Mouse (Mus musculus) brain, adult 2 months (tissue): Measurements from ENCODE around the gene Acot3.
"Not testable (repeated sequence)": the region's sequence is repeated elsewhere in the genome, so short reads cannot be mapped to it uniquely, and the experiment has no call there.

Source experiments
- DNase-seq: peaks from one replicate; pipeline ENCODE4 v3.0.0; 2011; ENCODE audit warnings: low read depth, low spot score

Gene Acot3

DNA sequence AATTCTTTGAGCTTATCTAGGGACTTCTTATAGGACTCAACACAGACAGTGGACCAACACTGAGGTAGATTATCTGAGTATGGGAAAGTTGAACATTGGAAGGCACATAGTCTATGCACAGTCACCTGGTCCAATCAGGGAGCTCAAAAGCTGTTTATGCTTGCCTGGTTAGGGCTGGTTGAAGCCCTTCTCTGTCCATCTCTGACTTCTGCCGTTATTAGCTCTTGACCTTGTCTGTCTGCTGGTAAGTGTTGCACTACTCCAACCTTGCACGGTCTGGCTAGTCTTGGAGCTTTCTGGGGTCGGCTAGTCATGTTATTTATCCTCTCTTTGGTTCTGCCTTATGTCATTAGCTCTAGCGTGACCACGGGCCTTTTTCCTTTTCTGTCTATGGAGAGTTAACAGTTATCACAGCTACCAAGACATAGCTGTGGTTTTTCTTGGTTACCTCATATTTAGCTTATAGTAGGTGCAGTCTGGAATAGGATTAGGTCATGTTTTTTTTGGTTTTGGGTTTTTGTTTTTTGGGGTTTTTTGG lies at the start of gene Acot3:
Gene Acot3, plus strand, starts transcription at position 208 of the 538 bp plus-strand sequence.
- no peak for DNase-seq

DNA sequence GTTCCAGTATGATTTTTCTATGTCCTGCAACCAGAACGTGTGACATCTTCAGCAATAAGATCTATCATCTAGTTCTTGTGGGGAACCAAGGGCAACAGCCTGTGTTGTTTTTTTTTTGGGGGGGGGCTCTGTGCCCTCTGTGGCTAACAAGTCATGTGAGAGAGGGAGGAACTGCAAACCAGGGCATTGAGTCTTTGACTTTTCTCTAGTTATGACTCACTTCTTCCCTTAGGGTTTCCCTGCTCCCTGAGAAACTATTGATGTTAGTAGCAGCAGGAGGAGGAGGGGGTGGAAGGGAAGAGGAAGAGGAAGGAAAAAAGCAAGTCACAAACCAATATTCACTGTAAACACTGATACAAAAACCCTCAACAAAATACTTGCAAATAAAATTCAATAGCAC lies 48.1 kb upstream of the Acot3 start:
- no peak for DNase-seq

DNA sequence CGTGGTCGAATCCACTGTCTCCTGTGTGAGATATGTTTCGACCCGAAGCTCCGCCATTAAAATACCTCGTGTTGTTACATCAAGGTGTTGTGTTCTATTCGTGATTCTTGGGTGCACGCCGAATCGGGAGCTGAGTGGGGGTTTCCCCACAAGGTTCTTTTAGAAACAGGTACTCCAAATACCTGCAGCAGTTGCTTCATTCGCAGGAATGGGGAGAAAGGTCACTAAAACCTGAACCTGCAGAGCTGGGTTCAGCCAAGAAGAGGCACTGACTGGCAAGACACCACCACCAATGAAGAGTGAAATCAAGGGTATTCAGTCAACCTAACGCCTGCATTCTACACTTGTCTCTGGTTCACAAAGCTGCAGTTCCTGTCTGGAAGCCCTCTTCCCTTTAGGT lies 43.7 kb upstream of the Acot3 start:
- no peak for DNase-seq

DNA sequence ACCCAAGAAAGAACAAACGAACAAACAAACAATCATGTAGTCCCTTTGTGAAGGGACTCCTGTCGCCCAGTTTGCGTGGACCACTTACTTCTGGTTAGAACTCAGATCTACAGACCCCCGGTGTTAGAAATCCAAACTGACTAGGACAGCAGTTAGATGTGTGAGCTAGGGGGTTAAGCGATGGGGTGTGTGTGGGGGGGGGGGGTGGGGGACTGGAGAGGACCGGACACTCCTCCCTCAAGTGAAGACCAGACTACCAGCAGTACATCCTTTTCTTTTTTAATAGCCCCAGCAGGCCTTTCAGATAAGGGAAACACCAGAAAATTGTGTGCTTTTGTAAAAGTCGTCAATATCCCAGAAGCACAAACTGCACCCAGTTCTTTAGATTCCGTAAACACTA lies 43.2 kb upstream of the Acot3 start:
- no peak for DNase-seq

DNA sequence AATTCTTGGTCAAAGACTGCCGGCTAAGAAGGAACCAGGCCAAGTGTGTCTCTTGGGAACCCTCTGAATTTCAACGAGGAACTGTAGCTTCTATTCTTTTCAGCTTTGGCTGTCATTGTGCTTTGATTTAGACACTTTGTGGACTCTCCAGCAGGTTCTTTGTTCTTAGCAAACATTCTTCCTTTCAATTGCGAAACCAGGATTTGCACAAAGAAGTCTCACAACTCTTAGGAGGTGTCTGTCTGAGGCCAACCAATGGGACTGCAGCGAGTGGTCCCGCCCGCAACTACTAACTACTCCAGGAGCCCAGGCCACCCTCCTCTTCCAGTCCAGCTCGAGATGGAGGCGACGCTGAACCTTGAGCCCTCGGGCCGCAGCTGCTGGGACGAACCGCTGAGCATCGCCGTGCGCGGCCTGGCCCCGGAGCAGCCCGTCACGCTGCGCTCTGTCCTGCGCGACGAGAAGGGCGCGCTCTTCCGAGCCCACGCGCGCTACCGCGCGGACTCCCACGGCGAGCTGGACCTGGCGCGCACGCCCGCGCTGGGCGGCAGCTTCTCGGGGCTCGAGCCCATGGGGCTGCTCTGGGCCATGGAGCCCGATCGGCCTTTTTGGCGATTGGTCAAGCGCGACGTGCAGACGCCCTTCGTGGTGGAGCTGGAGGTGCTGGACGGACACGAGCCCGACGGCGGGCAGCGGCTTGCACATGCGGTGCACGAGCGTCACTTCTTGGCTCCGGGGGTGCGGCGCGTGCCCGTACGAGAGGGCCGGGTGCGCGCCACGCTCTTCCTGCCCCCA lies 42.6 kb upstream of the Acot3 start, which contains the start of gene Acot1:
Gene Acot1, plus strand, starts transcription at position 320 of the 795 bp plus-strand sequence.
- DNase-seq, result peak; percentile 79

DNA sequence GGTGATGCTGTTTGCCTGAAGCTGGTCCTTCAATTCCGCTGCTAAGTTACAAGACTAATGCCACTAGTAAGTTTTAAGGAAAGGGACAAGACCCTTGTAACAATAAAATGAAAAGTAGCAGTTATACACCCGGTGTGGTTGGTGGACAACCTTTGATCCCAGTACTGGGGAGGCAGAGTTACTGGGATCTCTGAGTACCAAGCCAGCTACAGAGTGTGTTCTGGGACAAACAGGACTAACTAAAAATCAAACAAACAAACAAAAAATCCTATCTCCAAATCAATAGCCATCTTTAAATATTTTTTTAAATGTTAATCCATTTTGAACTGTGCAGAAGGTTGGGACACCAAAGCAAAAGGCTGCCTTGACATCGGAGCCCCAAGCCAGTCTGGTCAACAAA lies 41.7 kb upstream of the Acot3 start:
- no peak for DNase-seq

DNA sequence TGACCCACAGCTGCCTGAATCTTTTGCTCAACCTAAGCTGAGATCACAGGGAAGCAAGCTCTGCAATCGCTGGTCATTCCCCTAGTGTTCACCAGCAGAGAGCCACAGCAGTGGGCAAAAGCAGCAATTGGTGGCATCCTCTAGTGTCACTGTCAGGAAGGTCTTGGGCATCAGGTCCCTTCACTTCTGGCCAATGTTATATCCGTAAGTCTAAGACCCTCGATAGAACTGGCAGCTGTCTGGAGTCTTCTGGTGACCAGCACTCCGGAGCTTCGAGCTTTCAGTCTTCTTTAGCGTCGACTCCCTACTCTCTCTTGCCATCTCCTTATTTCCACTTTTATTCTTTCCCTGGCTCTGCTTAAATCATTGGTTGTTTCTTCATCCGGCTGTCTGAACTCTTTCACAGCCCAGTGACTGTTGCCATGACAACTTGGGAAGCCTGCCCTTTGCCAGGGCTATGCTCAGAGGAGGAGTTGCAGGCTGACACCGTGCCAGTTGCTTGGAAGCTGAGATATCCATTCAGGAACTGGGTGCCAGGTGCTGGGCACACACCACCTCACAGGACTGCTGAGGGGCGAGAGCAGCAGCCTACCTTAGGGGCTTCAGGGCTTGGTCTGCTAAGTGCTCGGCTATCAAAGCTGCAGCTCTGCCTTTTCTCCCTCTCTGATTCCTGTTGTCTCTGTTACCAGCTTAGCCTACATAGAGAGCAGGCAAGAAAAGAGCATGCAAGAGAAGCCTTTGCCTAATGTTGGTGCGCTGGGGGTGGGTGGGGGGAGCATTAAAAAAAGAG lies 40.5 kb upstream of the Acot3 start:
- DNase-seq, result peak; percentile 95

DNA sequence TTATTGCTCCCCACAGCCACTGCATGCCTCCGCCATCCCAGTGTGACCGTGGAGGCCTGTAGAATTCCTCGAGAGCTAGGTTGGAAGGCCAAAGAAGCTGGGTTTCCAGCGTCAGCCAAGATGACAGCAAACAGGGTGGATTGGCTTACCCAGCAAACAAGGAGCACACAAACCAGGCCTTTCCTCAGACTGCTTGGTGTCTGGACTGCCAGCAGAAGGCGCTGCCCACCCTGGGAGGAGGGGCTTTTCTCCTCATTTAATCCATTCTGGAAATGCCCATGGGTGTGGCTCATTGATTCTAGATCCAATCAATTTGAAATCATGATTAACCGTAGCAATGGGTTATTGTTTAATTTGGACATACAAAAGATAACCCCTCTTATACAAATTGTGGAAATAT lies 38.8 kb upstream of the Acot3 start:
- DNase-seq, result no peak

DNA sequence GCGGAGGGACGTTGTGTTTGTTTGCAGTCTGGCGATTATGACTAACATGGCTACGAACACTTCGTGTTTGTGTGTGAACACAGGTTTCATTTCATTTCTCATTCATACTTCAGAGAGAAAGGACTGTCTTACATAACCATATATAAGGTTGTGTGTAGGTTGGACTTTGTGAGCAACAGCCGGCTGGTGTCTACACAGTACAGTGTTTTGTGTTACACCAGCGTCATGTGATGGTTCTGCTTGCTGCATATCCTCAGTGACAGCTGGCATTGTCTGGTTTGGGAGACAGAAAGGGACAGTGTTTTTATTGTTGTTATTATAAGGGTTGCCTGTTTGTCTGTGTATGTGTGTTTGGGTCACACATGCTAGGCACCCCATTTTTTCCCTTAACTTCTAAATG lies 38.2 kb upstream of the Acot3 start:
- peak; percentile 78 for DNase-seq

DNA sequence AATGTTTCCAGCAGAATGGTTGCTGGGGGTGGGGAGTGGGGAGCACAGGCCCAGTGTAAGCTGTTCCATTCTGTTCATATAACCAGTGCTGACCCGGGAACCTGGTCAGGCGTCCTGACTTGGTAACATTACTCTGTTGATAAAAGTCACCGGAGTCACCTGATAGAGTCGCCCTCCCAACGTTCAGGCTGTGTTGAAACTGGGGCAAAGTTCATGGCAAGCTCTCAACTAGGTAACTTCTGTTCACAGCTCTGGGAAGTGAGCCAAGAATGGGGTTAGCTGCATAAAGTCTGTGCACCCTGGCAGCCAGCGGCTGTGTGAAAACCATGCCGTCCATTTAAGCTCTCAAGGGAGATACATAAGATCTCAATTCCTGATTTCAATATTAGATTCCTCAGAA lies 31.4 kb upstream of the Acot3 start:
- not testable (repeated sequence) for DNase-seq

DNA sequence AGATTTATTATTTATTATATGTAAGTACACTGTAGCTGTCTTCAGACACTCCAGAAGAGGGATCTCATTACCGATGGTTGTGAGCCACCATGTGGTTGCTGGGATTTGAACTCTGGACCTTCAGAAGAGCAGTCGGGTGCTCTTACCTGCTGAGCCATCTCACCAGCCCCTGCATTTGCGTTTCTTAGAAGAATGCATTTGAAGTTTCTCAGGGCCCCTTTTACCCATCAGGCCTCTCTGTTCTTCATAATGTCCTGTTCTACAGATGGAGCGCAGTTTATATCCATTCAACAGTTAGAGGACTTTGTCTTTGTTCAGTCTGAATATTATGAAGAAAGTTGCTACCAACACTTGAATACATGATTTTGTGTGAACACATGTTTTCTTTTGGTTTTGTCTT lies 29.7 kb upstream of the Acot3 start:
- DNase-seq, result not testable (repeated sequence)

DNA sequence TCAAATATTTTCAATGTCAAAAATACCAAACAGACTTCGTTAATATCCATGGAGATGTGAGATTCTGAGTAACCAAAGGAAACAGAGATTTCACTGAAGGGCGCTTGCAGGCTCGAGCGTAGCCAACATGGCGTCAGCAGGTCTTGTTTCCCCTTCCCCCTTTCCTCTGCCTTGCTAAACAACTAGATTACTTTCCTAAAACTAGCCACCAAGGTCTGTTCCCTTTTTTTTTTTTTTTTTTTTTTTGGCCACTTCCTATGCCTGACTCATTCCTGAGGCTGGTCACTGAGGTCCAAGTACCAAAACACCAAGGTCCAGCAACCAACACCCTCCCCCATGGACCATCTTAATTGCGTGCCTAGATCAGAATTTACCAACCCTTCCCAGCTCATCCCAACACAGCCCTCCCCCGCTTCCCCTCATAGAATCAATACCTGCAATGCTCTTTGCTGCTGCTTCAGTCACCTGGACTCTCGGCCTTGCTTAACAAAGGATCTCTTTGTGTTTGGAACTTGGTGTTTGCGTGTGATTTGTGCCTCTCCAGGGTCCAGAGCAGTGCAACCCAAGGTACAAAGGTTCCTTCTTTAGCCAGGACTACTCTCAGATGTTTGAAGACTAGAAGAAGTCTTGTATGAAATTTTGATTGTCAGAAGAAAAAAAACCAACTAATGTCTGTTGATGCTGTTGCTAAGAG lies 28.7 kb upstream of the Acot3 start:
- DNase-seq, result no peak

DNA sequence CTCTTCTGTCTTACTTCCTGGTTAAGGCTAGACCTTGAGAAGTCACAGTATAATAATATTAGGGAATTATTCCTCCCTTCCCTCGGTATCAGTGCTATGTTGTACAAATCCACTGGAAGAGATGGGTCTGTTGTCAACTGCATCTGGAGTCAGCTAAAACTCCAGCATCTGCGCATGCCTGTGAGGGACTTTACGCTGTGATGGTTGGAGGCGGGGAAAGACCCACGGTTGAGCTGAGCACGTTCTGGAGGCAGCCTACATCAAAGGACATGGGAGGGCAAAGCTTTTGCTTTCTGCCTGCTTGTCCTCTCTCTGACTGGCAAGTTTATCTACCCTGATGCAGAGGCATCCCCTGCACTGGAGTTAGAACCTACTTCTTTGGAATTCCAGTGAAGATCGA lies 26.1 kb upstream of the Acot3 start:
- no peak for DNase-seq

DNA sequence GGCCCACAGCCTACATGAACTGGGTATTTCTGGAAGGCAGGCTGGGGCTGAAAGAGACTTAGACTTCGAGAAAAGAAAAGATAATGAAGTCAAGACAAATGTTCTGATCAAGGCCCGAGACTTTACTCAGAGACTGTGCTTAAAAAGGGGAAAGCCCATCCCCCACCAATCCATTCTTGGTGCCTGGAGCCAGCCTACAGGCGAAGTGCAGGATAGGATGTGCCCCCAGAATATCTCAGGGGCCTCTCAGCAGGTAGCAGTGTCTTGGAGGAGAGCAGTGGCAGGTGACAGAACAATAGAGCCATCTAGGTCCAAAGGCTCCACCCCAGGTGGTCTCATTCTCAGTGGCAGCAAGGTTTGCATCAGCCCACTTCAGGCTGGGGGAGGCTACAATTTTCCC lies 23.6 kb upstream of the Acot3 start:
- DNase-seq, result not testable (repeated sequence)

DNA sequence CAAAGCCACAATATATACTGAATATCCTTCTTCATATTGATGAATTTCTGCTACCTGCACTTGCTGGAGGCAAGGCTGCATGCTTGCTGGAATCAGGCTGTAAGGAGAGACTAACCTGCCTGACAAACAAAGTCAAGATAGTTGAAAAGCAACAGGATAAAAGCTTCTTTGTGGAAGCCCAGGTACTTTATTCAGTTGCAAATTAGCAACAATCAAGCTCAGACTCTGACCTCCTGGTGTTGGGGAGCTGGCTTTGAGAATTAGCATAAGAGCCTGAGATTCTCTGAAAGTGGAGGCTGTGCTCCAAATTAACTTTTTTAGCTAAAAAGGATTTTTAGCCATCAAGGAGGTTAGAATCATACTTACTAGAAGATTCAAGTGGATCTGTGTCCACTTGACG lies 22.9 kb upstream of the Acot3 start:
- not testable (repeated sequence) for DNase-seq

DNA sequence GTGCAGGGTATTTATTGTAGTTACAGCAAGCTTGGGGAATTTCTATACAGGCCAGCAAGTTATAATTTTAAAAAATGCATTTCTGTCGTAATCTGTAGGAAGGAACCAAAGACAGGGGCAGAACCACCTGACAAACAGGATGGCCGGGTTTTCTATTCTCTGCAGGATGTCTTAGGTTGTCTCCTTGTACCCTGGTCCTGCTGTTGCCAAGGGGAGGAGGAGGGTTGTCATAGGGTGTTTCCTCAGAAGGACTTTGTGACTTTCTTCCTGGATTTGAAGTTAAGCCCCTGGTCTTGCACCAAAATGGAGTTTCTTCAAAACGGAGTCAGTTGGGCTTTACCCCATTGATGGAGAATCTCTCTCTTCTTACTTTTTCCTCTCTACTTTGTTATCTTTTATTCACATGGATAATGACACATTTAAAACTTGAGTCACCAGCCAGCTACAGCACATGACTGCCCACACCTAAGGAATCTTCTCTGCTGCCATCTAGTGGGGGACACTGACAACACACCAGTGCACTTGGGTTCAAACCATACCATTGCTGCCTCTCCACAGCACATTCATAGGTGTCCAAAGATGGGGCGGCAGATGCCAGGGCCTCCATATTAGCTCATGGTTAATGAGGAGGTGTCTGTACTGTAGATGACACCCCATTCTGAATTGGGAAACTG lies 21.1 kb upstream of the Acot3 start:
- peak; percentile 93 for DNase-seq

DNA sequence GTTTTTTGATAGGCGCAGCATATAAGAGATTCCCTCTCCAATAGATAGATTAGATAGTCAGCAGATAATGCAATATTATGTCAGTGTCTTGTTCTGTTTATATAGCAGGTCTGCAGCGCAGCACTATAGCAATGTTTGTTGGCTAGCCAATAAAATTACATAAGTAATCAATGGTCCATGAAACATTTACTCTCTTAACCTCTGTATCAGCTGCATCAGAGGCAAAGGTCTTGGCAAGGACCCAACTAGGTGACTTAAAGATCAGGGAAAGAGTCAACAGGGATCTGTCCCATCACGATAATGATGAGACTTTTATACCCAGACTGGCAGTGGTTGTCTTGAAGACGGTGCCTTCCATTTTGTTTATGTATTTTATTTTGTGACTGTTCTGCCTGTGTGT lies 19.1 kb upstream of the Acot3 start:
- DNase-seq, result no peak

DNA sequence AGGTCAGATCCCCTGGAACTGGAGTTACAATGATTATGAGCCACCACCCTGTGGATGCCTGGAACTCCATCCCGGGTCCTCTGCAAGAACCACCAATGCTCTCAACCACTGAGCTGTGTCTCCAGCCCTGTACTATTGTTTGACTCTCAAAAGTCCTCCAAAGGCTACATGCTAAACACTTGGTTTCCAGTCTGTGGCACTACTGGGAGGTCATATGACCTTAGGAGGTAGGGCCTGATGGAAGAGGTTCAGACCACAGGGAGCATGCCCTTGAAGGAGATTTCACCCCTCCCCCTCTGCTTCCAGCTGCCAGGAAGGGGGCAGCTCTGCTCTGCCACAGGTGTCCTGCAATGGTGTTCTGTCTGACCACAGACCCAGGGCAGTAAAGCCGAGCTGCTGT lies 18.6 kb upstream of the Acot3 start:
- DNase-seq, result not testable (repeated sequence)

DNA sequence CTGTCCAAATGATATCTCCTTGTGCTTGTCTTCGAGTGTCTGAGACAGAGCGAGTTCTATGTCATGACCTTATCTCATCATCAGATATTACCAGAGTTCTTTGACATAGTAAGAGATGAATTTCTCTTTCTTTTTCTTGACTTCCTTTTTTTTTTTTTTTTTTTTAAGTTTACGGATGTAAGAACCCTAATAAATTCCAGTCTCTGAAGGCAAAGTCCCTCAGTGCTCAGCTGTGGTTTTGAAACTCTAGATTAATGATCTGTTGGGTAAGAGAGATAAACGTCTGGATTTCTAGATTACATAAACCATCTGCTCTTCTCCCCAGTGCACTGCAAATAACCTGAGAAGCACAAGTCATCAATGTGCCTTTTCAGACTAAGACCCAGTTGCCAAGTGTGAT lies 17.8 kb upstream of the Acot3 start:
- no peak for DNase-seq

DNA sequence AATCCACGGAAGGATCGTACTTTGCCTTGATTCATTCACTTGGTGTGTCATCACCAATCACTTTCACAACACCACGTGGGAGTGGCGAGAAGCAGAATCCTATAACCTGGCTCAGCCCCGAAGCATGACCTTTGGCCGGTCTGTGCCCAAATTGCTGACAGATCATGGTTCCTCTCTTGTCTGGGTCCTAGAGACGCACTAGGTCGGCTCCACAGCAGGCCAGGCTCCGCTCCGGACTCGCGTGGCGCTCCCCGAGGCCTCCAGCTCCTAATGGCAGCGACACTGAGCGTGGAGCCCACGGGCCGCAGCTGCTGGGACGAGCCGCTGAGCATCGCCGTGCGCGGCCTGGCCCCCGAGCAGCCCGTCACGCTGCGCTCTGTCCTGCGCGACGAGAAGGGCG lies 13.7 kb upstream of the Acot3 start, which contains the start of gene Acot4:
Gene Acot4, plus strand, starts transcription at position 139 of the 400 bp plus-strand sequence.
- peak; percentile 40 for DNase-seq

DNA sequence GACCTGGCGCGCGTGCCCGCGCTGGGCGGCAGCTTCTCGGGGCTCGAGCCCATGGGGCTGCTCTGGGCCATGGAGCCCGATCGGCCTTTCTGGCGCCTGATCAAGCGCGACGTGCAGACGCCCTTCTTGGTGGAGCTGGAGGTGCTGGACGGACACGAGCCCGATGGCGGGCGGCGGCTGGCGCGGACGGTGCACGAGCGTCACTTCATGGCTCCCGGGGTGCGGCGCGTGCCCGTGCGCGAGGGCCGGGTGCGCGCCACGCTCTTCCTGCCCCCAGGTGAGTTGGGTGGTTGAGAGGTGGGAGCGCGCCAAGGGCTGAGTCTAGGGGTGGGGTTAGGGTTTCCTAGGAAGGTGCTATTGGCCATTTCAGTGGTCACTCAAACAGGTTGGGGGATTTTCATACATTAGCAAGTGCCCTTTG lies 13.2 kb upstream of the Acot3 start, which contains the start of gene Gm49366:
Gene Gm49366, plus strand, starts transcription at position 245 of the 421 bp plus-strand sequence.
- peak; percentile 71 for DNase-seq
